Mouse (Mus musculus) forebrain, embryonic 16.5 days (tissue): Measurements from ENCODE around the gene Serinc2. TPM values are rescaled to one million over a fixed set of nuclear protein-coding genes. Genes with fewer than 3 reads are reported as not detected.

Experiments used
- ATAC-seq: fragments of 200-750 bp; cut with Nextera tagmentation; 2 replicates; pipeline ENCODE4 v1.8.0; 2017; ENCODE audit warnings: mild to moderate bottlenecking, moderate library complexity
- H3K27ac ChIP-seq: fragments of 300-500 bp; sonication (generic); 2 replicates; pipeline ENCODE4 v1.5.1; 2014; ENCODE audit warnings: low read length, control low read depth
- H3K27me3 ChIP-seq: fragments of 300-500 bp; sonication (generic); replicated peaks from 2 replicates; pipeline ENCODE4 v1.6.1; 2014; ENCODE audit warnings: low read length; ENCODE audit not compliant: control insufficient read depth, insufficient read depth
- H3K36me3 ChIP-seq: fragments of 300-500 bp; sonication (generic); 2 replicates; pipeline ENCODE4 v1.6.1; 2014; ENCODE audit not compliant: control insufficient read depth, insufficient read depth
- H3K4me1 ChIP-seq: fragments of 300-500 bp; sonication (generic); replicated peaks from 2 replicates; pipeline ENCODE4 v1.6.1; 2014; ENCODE audit warnings: low read length; ENCODE audit not compliant: control insufficient read depth, insufficient read depth
- H3K4me2 ChIP-seq: fragments of 300-500 bp; sonication (generic); 2 replicates; pipeline ENCODE4 v1.6.1; 2014; ENCODE audit warnings: mild to moderate bottlenecking, low read length, control low read depth
- H3K4me3 ChIP-seq: fragments of 300-500 bp; sonication (generic); replicated peaks from 2 replicates; pipeline ENCODE4 v1.5.1; 2014; ENCODE audit warnings: mild to moderate bottlenecking, low read length, control low read depth
- H3K9ac ChIP-seq: fragments of 300-500 bp; sonication (generic); replicated peaks from 2 replicates; pipeline ENCODE4 v1.6.1; 2014; ENCODE audit warnings: low read depth, low read length, control low read depth
- H3K9me3 ChIP-seq: fragments of 300-500 bp; sonication (generic); 2 replicates; pipeline ENCODE4 v1.6.1; 2016; ENCODE audit warnings: low read length; ENCODE audit not compliant: control insufficient read depth
- WGBS: fragments of 180-500 bp; shearing (Covaris S2); extraction: QIAGEN DNeasy Blood & Tissue Kit; methylation state at CpG from one replicate; pipeline ENCODE4 v1.1.7; 2014; 5-methylcytosine and 5-hydroxymethylcytosine counted together
- polyA plus RNA-seq: library from polyadenylated mRNA; unstranded; fragments of >200 nt; fragmentation: Nextera tagmentation; extraction: Ambion mirVana; gene quantifications from 2 replicates; pipeline ENCODE4 v1.2.1, GENCODE M21; 2015

Gene Serinc2
- polyA plus RNA-seq, 1 experiment from 2014 or later: 80.2 TPM

DNA sequence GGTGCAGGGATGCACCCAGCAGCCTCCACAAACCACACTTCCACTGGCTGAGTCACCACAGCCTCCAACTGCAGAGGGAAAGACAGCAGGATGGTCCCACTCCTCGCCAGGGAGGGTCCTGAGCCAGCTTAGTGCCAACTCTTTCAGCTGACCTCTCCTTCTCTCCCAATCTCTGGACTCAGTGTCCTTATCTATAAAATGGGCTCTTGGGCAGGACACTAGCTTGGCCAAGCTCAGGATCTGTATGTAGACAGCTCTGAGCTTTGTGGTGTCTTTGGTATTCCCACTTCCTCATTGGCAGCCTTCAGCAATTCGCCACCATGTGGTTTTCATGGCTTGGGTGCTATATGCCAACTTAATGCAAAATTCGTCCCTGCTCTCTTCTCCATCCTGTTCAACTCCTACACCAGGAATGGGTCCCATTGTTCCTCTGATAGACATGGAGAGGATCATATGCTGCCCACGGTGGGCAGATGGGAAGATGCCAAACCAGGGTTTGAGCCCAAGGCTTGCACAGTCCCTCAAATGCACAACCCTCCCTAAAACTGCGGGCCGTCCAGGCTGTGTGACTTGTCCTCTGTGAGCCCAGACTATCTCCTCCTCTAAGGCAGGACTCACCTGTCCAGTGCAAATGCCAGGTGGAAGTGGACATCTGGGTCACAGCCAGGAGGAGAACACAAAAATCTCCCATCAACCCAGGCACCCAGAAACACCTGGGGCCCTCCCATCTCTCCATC lies 8.2 kb downstream of the Serinc2 start:
- H3K27ac ChIP-seq: peak overlapping the region; percentile 57

DNA sequence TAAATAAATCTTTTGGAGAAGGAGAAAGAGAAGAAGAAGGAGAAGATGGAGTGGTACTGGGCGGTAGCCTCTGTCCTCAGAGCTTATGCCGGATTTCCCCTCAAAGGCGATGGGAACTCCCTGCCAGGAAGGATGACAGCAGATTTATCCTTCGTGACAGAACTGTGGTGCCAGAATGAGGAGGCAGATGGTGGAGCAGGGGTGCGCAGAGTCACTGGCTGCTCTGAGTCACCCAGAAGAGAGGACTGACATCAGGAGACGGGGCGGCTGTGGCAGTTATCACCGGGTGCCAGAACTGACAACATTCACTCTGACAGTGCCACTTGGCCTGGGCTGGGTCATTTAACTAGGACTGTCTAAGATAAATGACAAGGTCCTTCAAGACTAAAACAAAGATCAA lies 8.9 kb downstream of the Serinc2 start:
- ATAC-seq: no peak
- Histone ChIP-seq H3K9me3 (no peaks in the 10 kb centered on the region), H3K4me1 (peaks cover 32% of the 10 kb centered on the region), H3K36me3 (no peaks in the 10 kb centered on the region), H3K27ac (no peak overlapping the region; the same call in 1 of the 2 replicates), H3K4me2 (no peak overlapping the region), H3K4me3 (no peak overlapping the region), H3K27me3 (no peaks in the 10 kb centered on the region), H3K9ac (no peak overlapping the region)
- 62% methylated on average over 8 of the region's 8 CpGs for WGBS

More for the DNA sequence above, 8.2 kb downstream of the Serinc2 start:
- Histone ChIP-seq H3K9ac (no peak overlapping the region), H3K4me2 (no peak overlapping the region), H3K4me3 (no peak overlapping the region), H3K36me3 (no peaks in the 10 kb centered on the region), H3K4me1 (peaks cover 35% of the 10 kb centered on the region), H3K27me3 (no peaks in the 10 kb centered on the region), H3K9me3 (no peaks in the 10 kb centered on the region)
- no peak for ATAC-seq
- 80% methylated on average over 6 of the region's 6 CpGs for WGBS

DNA sequence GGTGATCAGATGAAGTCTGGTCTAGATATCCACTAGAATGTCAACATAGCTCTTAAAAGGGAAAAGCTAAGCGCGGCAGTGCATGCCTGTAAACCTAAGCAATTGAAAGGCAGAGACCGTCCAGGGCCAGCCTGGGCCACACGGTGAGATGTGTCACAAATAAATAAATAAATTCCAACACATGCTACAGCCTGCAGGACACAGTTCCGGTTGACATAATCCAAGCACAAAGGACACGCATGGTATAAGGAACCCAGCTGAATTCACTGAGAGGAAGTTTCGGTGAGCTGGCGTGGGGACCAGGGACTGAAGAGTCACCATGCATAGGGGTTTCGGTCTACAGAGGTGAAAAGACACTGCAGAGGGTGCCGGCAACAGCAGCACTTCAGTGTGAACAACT lies 10.3 kb downstream of the Serinc2 start:
- Histone ChIP-seq H3K27ac (no peak overlapping the region), H3K4me1 (peaks cover 38% of the 10 kb centered on the region), H3K9me3 (no peaks in the 10 kb centered on the region), H3K4me2 (no peak overlapping the region), H3K9ac (no peak overlapping the region), H3K36me3 (no peaks in the 10 kb centered on the region), H3K27me3 (no peaks in the 10 kb centered on the region), H3K4me3 (no peak overlapping the region)
- WGBS: 90% methylated on average over 10 of the region's 10 CpGs
- no peak for ATAC-seq

DNA sequence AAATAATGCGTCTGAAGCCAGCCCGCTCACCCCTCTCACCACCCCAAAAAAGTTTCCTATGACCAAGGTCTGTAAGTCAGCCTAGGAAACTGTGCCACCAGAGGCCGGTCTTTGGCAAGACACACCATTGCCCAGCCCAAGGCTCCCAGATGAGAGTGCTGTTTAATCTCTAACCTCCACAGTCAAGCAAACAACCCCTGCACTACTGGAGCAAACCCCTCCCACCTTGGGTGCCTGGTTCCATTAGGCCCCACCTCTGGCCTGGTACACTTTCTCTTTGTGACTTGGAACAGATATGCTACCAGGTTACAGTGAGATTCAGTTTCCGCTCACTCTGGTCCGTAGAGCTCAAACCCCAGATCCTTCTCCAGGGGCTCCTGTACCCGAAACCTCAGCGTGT lies 11.9 kb downstream of the Serinc2 start:
- H3K36me3 ChIP-seq: peaks cover 9% of the 10 kb centered on the region; the same call in 1 of the 2 replicates
- no peak overlapping the region for H3K4me2 ChIP-seq
- no peak overlapping the region for H3K9ac ChIP-seq
- H3K27ac ChIP-seq: no peak overlapping the region
- no peaks in the 10 kb centered on the region for H3K9me3 ChIP-seq
- no peak for ATAC-seq
- 78% methylated on average over 7 of the region's 7 CpGs for WGBS
- no peaks in the 10 kb centered on the region for H3K27me3 ChIP-seq
- H3K4me1 ChIP-seq: peaks cover 23% of the 10 kb centered on the region
- no peak overlapping the region for H3K4me3 ChIP-seq

GRCm38 (mm10) chr4:130266601-130267000 lies 12.4 kb downstream of the Serinc2 start:
- Histone ChIP-seq H3K27ac (no peak overlapping the region), H3K9ac (no peak overlapping the region), H3K9me3 (no peaks in the 10 kb centered on the region), H3K4me2 (no peak overlapping the region), H3K4me1 (peaks cover 20% of the 10 kb centered on the region), H3K36me3 (peaks cover 11% of the 10 kb centered on the region; the same call in 1 of the 2 replicates), H3K4me3 (no peak overlapping the region), H3K27me3 (no peaks in the 10 kb centered on the region)
- 48% methylated on average over 9 of the region's 9 CpGs for WGBS
- ATAC-seq: no peak

GRCm38 (mm10) chr4:130264698-130265349 lies 14.2 kb downstream of the Serinc2 start:
- ATAC-seq: peak; percentile 59; the same call in 1 of the 2 replicates
- H3K9ac ChIP-seq: no peak overlapping the region
- H3K27ac ChIP-seq: no peak overlapping the region
- WGBS: 28% methylated on average over 24 of the region's 24 CpGs
- H3K4me1 ChIP-seq: peaks cover 10% of the 10 kb centered on the region
- H3K9me3 ChIP-seq: no peaks in the 10 kb centered on the region
- no peak overlapping the region for H3K4me3 ChIP-seq
- no peaks in the 10 kb centered on the region for H3K27me3 ChIP-seq
- H3K36me3 ChIP-seq: peaks cover 13% of the 10 kb centered on the region; the same call in 1 of the 2 replicates
- H3K4me2 ChIP-seq: no peak overlapping the region

DNA sequence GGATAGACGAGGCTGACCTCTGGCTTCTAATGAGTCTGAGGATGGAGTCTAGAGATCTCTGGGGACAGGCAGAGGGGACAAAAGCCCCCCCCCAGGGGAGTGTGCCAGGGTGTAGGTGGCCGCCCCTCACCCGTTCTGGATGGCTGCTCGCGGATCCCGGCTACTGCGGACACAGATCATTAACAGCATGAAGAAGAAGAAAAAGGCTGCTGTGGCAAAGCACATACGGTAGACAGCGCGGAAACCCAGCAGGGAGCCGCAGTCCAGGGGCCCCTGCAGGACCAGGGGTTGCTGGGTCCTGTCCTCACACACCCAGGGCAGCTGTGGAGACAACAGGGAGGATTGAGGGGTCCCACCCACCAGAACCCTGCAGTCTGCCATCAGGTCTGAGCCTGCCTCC lies 14.9 kb downstream of the Serinc2 start:
- H3K27me3 ChIP-seq: no peaks in the 10 kb centered on the region
- no peaks in the 10 kb centered on the region for H3K9me3 ChIP-seq
- WGBS: 23% methylated on average over 11 of the region's 11 CpGs
- no peak overlapping the region for H3K4me2 ChIP-seq
- H3K9ac ChIP-seq: no peak overlapping the region
- H3K36me3 ChIP-seq: peaks cover 13% of the 10 kb centered on the region; the same call in 1 of the 2 replicates
- no peak for ATAC-seq
- H3K27ac ChIP-seq: no peak overlapping the region
- H3K4me3 ChIP-seq: no peak overlapping the region
- H3K4me1 ChIP-seq: peaks cover 10% of the 10 kb centered on the region

GRCm38 (mm10) chr4:130260406-130260805 lies 18.6 kb downstream of the Serinc2 start:
- Histone ChIP-seq H3K27me3 (no peaks in the 10 kb centered on the region), H3K4me2 (no peak overlapping the region), H3K9me3 (no peaks in the 10 kb centered on the region), H3K4me1 (peaks cover 8% of the 10 kb centered on the region), H3K36me3 (peaks cover 23% of the 10 kb centered on the region), H3K27ac (no peak overlapping the region), H3K9ac (no peak overlapping the region), H3K4me3 (no peak overlapping the region)
- ATAC-seq: no peak
- WGBS: 38% methylated on average over 5 of the region's 5 CpGs

DNA sequence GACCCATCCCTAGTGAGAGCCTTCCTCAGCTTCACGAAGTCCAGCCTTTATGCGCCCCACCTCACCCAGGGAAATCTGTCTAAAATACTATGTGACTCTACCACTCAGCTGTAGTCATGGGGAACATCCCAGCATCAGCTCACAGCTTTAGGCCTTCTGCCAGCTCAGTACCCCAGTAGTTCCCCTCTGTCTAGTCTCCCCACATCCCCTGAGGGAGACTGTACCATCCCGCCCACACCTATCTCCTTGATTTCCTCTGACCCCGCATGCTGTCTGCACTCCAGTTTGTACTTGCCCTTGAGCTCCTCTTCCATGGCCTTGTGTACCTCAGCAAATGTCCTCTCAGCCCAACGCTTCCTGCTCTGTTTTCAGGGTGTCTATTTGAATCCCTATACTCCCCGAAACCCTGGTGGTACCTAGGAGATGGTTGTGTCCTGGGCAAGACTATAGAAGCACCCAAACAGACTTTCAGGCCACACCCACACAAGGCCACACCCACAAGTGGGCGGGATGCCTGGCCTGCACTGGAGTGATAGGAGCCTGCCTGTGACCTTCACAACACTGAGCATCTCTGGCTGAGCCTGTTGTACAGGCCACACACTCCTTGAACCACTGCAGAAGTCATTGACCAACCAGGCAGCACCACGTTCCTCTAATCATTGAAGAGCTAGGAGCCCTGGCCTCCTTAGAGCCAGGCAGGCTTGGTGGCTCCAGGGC lies 26.4 kb downstream of the Serinc2 start:
- no peak overlapping the region for H3K4me2 ChIP-seq
- no peak overlapping the region for H3K27ac ChIP-seq
- peaks cover 22% of the 10 kb centered on the region for H3K36me3 ChIP-seq
- no peaks in the 10 kb centered on the region for H3K4me1 ChIP-seq
- WGBS: 73% methylated on average over 8 of the region's 8 CpGs
- no peaks in the 10 kb centered on the region for H3K27me3 ChIP-seq
- H3K9me3 ChIP-seq: no peaks in the 10 kb centered on the region
- H3K9ac ChIP-seq: no peak overlapping the region
- no peak overlapping the region for H3K4me3 ChIP-seq
- no peak for ATAC-seq
